Mouse (Mus musculus) retina, embryonic 14.5 days (tissue): ENCODE results near the gene Vipas39.
A peak's percentile ranks its signal among the peaks of the same experiment; 100 is the strongest.
"Not testable (repeated sequence)": the region's sequence is repeated elsewhere in the genome, so short reads cannot be mapped to it uniquely, and the experiment has no call there.

ENCODE experiments used
- DNase-seq: peaks from one replicate; pipeline ENCODE4 v3.0.0-alpha.2; 2015; ENCODE audit warnings: low spot score

Vipas39 gene

DNA sequence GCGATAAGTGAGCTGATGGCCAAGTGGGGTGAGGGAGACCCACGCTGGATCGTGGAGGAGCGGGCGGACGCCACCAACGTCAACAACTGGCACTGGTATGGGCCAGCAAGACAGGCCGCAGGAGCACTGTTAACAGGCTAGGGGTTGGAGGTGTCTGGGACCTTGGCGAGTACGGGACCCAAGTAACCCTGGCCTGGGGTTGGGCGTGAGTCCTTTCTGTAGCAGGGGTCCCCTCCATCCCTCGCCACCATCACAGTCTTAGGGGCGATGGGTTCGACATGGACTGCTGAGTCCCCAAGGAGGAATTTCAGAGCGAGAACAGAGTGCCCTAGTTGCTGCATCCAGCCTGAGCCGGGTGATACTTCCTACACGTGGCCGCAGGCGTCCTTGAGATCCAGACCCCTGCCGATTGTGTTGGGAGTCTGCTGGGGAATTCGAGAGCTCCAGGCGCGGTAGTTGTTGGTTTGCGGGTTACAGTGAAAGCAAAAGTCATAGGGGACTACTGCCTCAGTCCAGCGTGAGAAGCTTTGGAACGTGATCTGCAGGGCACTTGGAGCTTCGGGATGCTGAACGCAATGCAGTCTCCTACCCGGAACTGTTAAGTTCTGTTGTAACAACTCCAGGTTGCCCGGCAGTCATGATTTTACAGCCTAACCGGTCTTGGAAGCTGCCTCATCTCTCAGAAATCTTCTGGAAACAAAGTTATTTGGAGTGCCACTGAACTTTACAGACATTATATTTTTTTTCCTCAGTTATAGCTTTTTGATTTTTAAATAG is 959 bp upstream of the Vipas39 start:
- DNase-seq: no peak

DNA sequence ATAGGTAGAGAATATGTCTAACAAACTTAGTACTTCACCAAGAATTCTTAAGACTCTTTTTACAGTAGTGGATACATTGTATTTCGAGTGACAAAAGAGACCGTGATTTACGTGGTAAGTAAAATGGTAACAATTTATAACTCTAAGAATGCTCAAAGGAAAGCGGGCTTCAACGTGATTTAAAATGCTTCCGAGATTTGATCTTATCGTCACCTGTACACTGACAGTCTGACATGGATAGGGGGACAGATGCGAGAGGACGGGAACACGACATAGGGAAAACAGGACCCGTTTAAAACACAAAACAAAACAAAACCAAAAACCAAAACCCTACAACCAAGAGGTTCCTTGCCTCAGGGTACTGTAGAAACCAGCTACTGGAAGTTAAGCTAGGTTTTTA is 612 bp downstream of the Vipas39 start:
- DNase-seq: no peak

GRCm38 (mm10) chr12:87260562-87260961 is 5.5 kb downstream of the Vipas39 start:
- no peak for DNase-seq

GRCm38 (mm10) chr12:87256629-87257028 is 9.4 kb downstream of the Vipas39 start:
- DNase-seq: no peak

GRCm38 (mm10) chr12:87253878-87254277 is 12.2 kb downstream of the Vipas39 start:
- no peak for DNase-seq

DNA sequence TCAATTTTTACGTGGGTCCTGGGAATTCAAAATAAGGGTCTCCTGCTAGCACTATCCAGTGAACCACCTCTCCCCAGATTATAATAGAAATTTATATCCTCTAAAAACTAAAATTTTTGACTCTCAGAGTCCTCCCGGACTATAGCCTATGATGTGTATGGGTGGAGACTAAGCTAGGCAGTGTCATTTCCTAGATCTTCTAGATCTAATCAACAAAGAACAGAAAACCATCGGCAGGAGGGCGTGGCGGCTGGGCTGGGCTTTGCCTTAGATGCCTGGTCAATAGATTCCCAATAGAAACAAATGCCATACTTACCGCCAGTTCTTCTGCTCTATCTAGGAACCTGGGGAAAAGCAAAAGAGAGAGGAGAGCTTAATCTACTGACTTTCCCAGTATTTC is 15.9 kb downstream of the Vipas39 start:
- DNase-seq: no peak

DNA sequence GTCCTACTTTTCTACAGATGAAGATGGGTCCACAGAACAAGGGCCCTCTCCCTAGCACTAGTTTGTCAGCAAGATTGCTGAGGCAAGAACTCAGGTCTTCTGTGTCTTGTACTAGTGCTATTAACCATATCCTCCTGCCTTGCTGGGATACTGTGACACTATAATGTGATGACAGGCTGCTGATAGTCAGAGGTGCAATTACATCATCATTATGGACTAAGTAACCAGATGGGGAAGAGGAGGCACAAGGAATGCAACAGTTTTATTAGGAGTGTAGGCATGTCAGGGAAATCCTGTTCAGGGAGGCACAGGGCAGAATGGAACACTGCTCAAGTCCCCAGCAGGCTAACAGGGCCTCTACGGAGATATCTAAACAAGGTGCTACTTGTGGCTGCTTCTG is 27.4 kb downstream of the Vipas39 start, which contains the start of gene Noxred1:
TSS of gene Noxred1 (minus strand) at position 101 of the 400 bp plus-strand sequence.
- DNase-seq: no peak

GRCm38 (mm10) chr12:87236882-87237483 is 29.1 kb downstream of the Vipas39 start:
- DNase-seq: no peak

DNA sequence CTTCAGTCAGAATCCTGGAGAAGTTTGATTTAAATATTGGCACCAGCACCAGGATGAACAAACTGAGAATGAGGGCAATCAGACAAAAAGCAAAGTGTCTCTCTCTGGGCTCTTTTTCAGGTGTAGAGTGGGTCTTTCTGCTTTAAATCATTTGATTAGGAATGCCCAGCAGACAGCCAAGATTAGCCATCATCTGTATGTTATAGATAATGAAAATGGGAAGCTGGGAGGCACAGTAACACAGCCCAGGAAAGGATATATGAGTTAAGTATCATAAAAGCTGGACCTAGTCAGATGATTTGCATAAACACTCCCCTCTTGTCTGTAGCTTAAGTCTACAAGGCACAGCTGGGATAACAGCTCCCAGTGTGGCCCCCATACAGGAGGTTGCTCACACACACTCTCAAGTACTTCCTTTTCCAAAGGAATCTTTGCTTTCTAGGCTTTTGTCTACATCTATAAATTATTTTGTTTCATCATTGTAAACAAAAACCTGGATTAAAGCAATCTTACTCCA is 35.6 kb downstream of the Vipas39 start:
- DNase-seq: no peak

GRCm38 (mm10) chr12:87229633-87230032 is 36.4 kb downstream of the Vipas39 start:
- DNase-seq: no peak

GRCm38 (mm10) chr12:87226801-87227200 is 39.3 kb downstream of the Vipas39 start:
- DNase-seq: no peak

DNA sequence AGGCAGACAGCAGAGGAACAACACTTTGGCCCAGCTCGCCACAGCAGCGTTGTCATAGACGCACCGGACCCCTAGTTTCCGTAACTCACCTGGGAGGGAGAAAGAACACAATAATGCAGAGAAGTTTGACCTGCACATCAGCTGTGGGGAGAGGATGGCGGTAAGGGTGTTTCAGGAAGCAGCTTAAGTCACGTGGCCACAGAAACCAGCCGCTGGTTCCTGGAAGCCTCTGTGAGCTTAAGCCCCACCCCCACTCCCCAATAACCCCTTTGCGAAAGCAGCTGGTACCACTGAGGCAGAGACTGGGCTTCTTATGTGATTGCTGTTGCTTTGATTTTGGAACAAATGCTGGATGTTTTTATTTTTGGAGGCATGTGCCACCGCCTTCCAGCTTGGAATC is 41.1 kb downstream of the Vipas39 start:
- no peak for DNase-seq

- no peak for DNase-seq
Observed at GRCm38 (mm10) chr12:87219362-87219761, 46.7 kb downstream of the Vipas39 start.

- no peak for DNase-seq
Observed at GRCm38 (mm10) chr12:87217596-87217995, 48.5 kb downstream of the Vipas39 start.

DNA sequence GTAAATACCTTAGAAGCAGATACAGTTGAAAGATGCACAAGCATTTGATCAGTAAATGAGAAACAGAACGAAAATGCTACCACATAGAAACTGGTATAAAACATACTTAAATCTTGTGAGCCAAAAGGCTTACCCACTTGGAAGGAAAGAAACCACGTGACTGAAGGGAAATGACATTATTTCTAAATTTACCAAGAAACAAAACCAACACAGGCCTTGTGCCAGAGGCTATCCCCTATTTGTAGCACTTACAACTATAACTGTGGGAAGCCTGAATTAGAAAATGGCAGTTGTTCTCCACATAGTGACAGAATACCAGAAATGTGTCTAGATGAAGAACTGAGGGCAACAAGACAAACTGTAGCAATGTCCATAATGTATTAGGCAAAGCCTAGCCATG is 50.0 kb downstream of the Vipas39 start:
- no peak for DNase-seq

- no peak for DNase-seq
Observed at GRCm38 (mm10) chr12:87212844-87213606, 53.0 kb downstream of the Vipas39 start.

GRCm38 (mm10) chr12:87205789-87206188 is 60.3 kb downstream of the Vipas39 start:
- DNase-seq: not testable (repeated sequence)

GRCm38 (mm10) chr12:87201694-87202093 is 64.4 kb downstream of the Vipas39 start:
- DNase-seq: no peak

- DNase-seq: peak; percentile 84
Observed at GRCm38 (mm10) chr12:87199973-87200586, 66.0 kb downstream of the Vipas39 start, which contains the start of gene Tmed8. Gene Tmed8 (minus strand): TSS chr12:87200454.

DNA sequence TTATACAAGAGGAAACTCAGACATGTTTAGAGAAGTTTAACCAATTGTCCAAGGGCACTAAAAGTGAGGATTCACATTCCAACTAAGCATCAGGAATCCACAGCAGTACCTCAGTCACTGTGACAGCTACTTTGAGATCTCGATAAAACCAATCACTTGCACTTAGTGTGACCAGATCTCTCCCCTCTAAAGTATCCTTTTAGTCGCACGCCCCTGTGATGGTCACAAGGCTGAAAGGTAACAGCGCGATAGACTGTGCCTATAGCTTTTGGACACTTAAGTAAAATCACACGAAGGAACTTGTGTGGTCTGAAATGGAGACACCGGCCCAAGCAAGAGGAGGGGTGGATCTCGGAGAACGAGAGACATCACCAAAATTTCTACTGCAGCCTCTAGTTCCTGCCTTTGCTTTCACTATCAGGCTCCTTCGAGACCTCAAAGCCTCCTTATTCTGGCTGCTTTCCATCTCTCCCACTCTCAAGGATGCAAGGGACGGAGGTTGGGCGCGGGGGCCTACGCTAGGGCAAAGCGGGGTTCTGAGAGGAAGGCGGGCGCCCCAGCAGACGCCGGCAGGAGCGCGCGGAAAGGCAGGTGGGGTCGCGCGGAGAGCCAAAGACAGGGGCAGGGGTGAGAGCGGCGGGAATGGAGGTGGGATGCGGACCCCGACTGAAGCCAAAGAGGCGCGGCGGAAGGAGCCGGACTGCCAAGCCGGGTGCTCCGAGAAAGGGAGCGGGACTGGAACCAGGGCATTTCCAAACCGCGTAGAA is 66.7 kb downstream of the Vipas39 start, which contains the start of gene Samd15:
TSS of gene Samd15 (plus strand) at position 518 of the 767 bp plus-strand sequence.
- peak; percentile 43 for DNase-seq

GRCm38 (mm10) chr12:87198792-87199191 is 67.3 kb downstream of the Vipas39 start:
- no peak for DNase-seq
